Mouse (Mus musculus) megakaryocyte, embryonic 14.5 days (primary cell): ENCODE measurements around the gene Adcy7. TPM values are rescaled to one million over a fixed set of nuclear protein-coding genes. Genes with fewer than 3 reads are reported as not detected.

Experiments
- H3K27me3 ChIP-seq: replicated peaks from 2 replicates; pipeline ENCODE3; 2012; ENCODE audit warnings: inconsistent platforms
- H3K36me3 ChIP-seq: replicated peaks from 2 replicates; pipeline ENCODE3; 2012; ENCODE audit warnings: low read length, inconsistent platforms, mixed read lengths
- H3K4me1 ChIP-seq: 2 replicates; pipeline ENCODE4 v1.6.1; 2012; ENCODE audit warnings: inconsistent platforms
- H3K4me3 ChIP-seq: replicated peaks from 2 replicates; pipeline ENCODE3; 2012; ENCODE audit warnings: moderate library complexity, mild to moderate bottlenecking, inconsistent platforms
- H3K9me3 ChIP-seq: 2 replicates; pipeline ENCODE4 v1.6.1; 2012; ENCODE audit warnings: inconsistent platforms
- FLI1 ChIP-seq: IDR thresholded peaks from 2 replicates; pipeline ENCODE4 v1.6.1; 2012; ENCODE audit warnings: low read length, inconsistent platforms, mixed read lengths
- GATA1 ChIP-seq: IDR thresholded peaks from 3 replicates; pipeline ENCODE4 v1.6.1; 2012; ENCODE audit warnings: mixed read lengths, low read length, inconsistent platforms, borderline replicate concordance
- polyA plus RNA-seq: library from polyadenylated mRNA; stranded (reverse); fragments of >175 nt; gene quantifications from 2 replicates; pipeline ENCODE4 v1.2.3, GENCODE M21; 2012; ENCODE audit warnings: low replicate concordance; ENCODE audit not compliant: insufficient read depth

Gene Adcy7
- polyA plus RNA-seq, 1 experiment = 7.8 TPM

- no peaks in the 10 kb centered on the region for H3K27me3 ChIP-seq
- peak overlapping the region; percentile 89 for H3K4me3 ChIP-seq
- H3K4me1 ChIP-seq = peaks cover 99% of the 10 kb centered on the region
- no peaks in the 10 kb centered on the region for H3K9me3 ChIP-seq
- peaks cover 40% of the 10 kb centered on the region for H3K36me3 ChIP-seq
- no peak for TF ChIP-seq GATA1
- TF ChIP-seq FLI1 = no peak
Measured at GRCm38 (mm10) chr8:88294977-88295376, 22.8 kb downstream of the Adcy7 start.

- Histone ChIP-seq H3K4me3 (peak overlapping the region; percentile 76), H3K4me1 (peaks cover 100% of the 10 kb centered on the region), H3K36me3 (peaks cover 71% of the 10 kb centered on the region), H3K9me3 (no peaks in the 10 kb centered on the region), H3K27me3 (no peaks in the 10 kb centered on the region)
- TF ChIP-seq GATA1 (no peak), FLI1 (no peak)
Measured at GRCm38 (mm10) chr8:88297976-88298732, 26.0 kb downstream of the Adcy7 start.

GRCm38 (mm10) chr8:88298733-88299103 lies 26.5 kb downstream of the Adcy7 start:
- Histone ChIP-seq H3K4me1 (peaks cover 100% of the 10 kb centered on the region), H3K9me3 (no peaks in the 10 kb centered on the region), H3K4me3 (peak overlapping the region; percentile 76), H3K27me3 (no peaks in the 10 kb centered on the region), H3K36me3 (peaks cover 76% of the 10 kb centered on the region)
- TF ChIP-seq FLI1 (no peak), GATA1 (no peak)

- Histone ChIP-seq H3K27me3 (no peaks in the 10 kb centered on the region), H3K4me1 (peaks cover 89% of the 10 kb centered on the region), H3K36me3 (peaks cover 87% of the 10 kb centered on the region), H3K4me3 (peak overlapping the region; percentile 67), H3K9me3 (no peaks in the 10 kb centered on the region)
- TF ChIP-seq GATA1 (no peak), FLI1 (no peak)
Measured at GRCm38 (mm10) chr8:88299907-88300603, 27.9 kb downstream of the Adcy7 start.

- no peaks in the 10 kb centered on the region for H3K9me3 ChIP-seq
- H3K4me1 ChIP-seq = peaks cover 86% of the 10 kb centered on the region
- H3K27me3 ChIP-seq = no peaks in the 10 kb centered on the region
- H3K36me3 ChIP-seq = peaks cover 85% of the 10 kb centered on the region
- H3K4me3 ChIP-seq = peak overlapping the region; percentile 73
- TF ChIP-seq FLI1 (no peak), GATA1 (no peak)
Measured at GRCm38 (mm10) chr8:88301589-88302437, 29.6 kb downstream of the Adcy7 start.

GRCm38 (mm10) chr8:88305814-88306213 lies 33.6 kb downstream of the Adcy7 start:
- Histone ChIP-seq H3K4me3 (no peak overlapping the region), H3K4me1 (peaks cover 78% of the 10 kb centered on the region), H3K36me3 (peaks cover 88% of the 10 kb centered on the region), H3K27me3 (no peaks in the 10 kb centered on the region), H3K9me3 (no peaks in the 10 kb centered on the region)
- TF ChIP-seq FLI1 (no peak), GATA1 (no peak)

- TF ChIP-seq FLI1 = no peak
- no peak for TF ChIP-seq GATA1
- Histone ChIP-seq H3K4me3 (no peak overlapping the region), H3K36me3 (peaks cover 89% of the 10 kb centered on the region), H3K27me3 (no peaks in the 10 kb centered on the region), H3K9me3 (no peaks in the 10 kb centered on the region), H3K4me1 (peaks cover 71% of the 10 kb centered on the region)
Measured at GRCm38 (mm10) chr8:88306511-88306910, 34.3 kb downstream of the Adcy7 start.

GRCm38 (mm10) chr8:88307736-88308135 lies 35.5 kb downstream of the Adcy7 start:
- Histone ChIP-seq H3K4me3 (no peak overlapping the region), H3K27me3 (no peaks in the 10 kb centered on the region), H3K4me1 (peaks cover 59% of the 10 kb centered on the region), H3K9me3 (no peaks in the 10 kb centered on the region), H3K36me3 (peaks cover 89% of the 10 kb centered on the region)
- TF ChIP-seq FLI1 (no peak), GATA1 (no peak)

- Histone ChIP-seq H3K4me3 (no peak overlapping the region), H3K36me3 (peaks cover 90% of the 10 kb centered on the region), H3K27me3 (no peaks in the 10 kb centered on the region), H3K9me3 (no peaks in the 10 kb centered on the region), H3K4me1 (peaks cover 49% of the 10 kb centered on the region)
- TF ChIP-seq FLI1 (no peak), GATA1 (no peak)
Measured at GRCm38 (mm10) chr8:88309274-88309873, 37.2 kb downstream of the Adcy7 start.
